Mouse (Mus musculus): ENCODE results near the gene Fam149a.

DNA sequence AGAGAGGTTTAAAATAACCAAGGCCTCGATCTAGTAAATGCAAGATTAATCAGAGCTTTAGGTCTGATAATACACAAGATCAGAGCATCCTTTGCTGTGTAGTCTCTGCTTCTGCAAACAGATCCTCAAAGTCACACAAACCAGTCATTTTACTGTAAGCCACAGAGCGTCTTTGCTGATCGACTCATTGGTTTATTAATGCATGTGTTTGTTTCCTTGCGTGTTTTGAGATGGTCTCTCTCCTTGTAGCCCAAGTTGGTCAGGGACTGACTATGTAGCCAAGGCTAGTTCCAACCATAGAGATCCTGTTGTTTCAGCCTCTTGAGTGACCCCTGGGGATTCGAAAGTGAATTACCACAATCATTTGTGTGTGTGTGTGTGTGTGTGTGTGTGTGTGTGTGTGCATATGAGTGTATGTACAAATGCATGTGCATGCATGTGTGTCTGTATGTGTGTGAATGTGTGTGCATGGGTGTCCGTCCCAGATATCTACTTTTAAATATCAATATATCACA lies 22.9 kb downstream of the Fam149a start:
- no peak for TF ChIP-seq CTCF (IDR thresholded peaks at IDR 0.05; ENCODE audit: control insufficient read depth, insufficient read depth, low read length)
- TF ChIP-seq POLR2A (IDR thresholded peaks at IDR 0.05; ENCODE audit: borderline replicate concordance, control insufficient read depth, low read depth, low read length), result no peak
